Mouse (Mus musculus) ES-E14 (cell line): ENCODE results near the gene Cactin. TPM values are rescaled to one million over a fixed set of nuclear protein-coding genes. Genes with fewer than 3 reads are reported as not detected.

Experiments
- DNase-seq: peaks from one replicate; pipeline ENCODE4 v3.0.0-alpha.2; 2013; ENCODE audit warnings: low read depth, low spot score
- H3K27ac ChIP-seq: 2 replicates; pipeline ENCODE4 v1.5.1; 2012; ENCODE audit warnings: low read depth, mild to moderate bottlenecking, low read length, moderate library complexity, mixed read lengths; ENCODE audit not compliant: poor library complexity, insufficient read depth, severe bottlenecking
- H3K36me3 ChIP-seq: 2 replicates; pipeline ENCODE4 v1.6.1; 2012; ENCODE audit warnings: mild to moderate bottlenecking, low read length, moderate library complexity, mixed read lengths; ENCODE audit not compliant: control insufficient read depth, poor library complexity, insufficient read depth, severe bottlenecking
- H3K4me1 ChIP-seq, 2 experiments: fragments of 150-350 bp in 1 of 2; sonication (generic) in 1 of 2; 2 replicates each; pipeline ENCODE4 v1.6.1; 2012; ENCODE audit warnings: low read length in 2 of 2, mild to moderate bottlenecking in 1 of 2, mixed read lengths in 1 of 2; ENCODE audit not compliant: control insufficient read depth in 2 of 2, insufficient read depth in 2 of 2, poor library complexity in 1 of 2
- H3K4me3 ChIP-seq, 2 experiments: fragments of 150-350 bp in 1 of 2; sonication (generic) in 1 of 2; 2 replicates each; pipeline ENCODE4 v1.5.1; 2012; ENCODE audit warnings: low read length in 2 of 2, low read depth in 1 of 2, mild to moderate bottlenecking in 1 of 2, mixed read lengths in 1 of 2; ENCODE audit not compliant: insufficient read depth in 1 of 2, poor library complexity in 1 of 2, severe bottlenecking in 1 of 2
- H3K9ac ChIP-seq: 2 replicates; pipeline ENCODE4 v1.6.1; 2012; ENCODE audit warnings: low read depth, mild to moderate bottlenecking, low read length, mixed read lengths; ENCODE audit not compliant: poor library complexity, insufficient read depth, severe bottlenecking
- H3K9me3 ChIP-seq: fragments of 150-350 bp; sonication (generic); 2 replicates; pipeline ENCODE4 v1.6.1; 2012; ENCODE audit warnings: low read depth, mild to moderate bottlenecking, low read length; ENCODE audit not compliant: control insufficient read depth, insufficient read depth
- CHD2 ChIP-seq: IDR thresholded peaks from 2 replicates; pipeline ENCODE4 v1.6.1; 2014; ENCODE audit warnings: mild to moderate bottlenecking, low read depth, low read length, inconsistent platforms
- HCFC1 ChIP-seq: IDR thresholded peaks from 2 replicates; pipeline ENCODE4 v1.6.1; 2012; ENCODE audit warnings: low read length, inconsistent platforms, borderline replicate concordance; ENCODE audit not compliant: insufficient read depth
- MAFK ChIP-seq: IDR thresholded peaks from 2 replicates; pipeline ENCODE4 v1.6.1; 2014; ENCODE audit warnings: mild to moderate bottlenecking, low read depth, low read length, inconsistent platforms; ENCODE audit not compliant: insufficient read depth
- ZC3H11A ChIP-seq: IDR thresholded peaks from 2 replicates; pipeline ENCODE4 v1.6.1; 2012; ENCODE audit warnings: low read depth, mild to moderate bottlenecking, inconsistent platforms, low read length, borderline replicate concordance
- ZNF384 ChIP-seq: IDR thresholded peaks from 2 replicates; pipeline ENCODE4 v1.6.1; 2012; ENCODE audit warnings: low read depth, low read length, inconsistent platforms
- in situ Hi-C, 2 experiments: fragments of 600-800 bp; cut with MboI; formaldehyde crosslinking; loops; one replicate each; pipeline ENCODE4 v1.15.1; 2025; ENCODE audit warnings: low sequenced_read_pairs in 2 of 2, inconsistent platforms in 1 of 2; ENCODE audit not compliant: unreplicated experiment in 2 of 2
- total RNA-seq: library from RNA; depleted of rRNA; stranded (reverse); fragments of 300-350 nt; gene quantifications from 2 replicates; pipeline ENCODE4 v1.2.3, GENCODE M21; 2012

The Cactin gene
- total RNA-seq, 1 experiment = 54.9 TPM

DNA sequence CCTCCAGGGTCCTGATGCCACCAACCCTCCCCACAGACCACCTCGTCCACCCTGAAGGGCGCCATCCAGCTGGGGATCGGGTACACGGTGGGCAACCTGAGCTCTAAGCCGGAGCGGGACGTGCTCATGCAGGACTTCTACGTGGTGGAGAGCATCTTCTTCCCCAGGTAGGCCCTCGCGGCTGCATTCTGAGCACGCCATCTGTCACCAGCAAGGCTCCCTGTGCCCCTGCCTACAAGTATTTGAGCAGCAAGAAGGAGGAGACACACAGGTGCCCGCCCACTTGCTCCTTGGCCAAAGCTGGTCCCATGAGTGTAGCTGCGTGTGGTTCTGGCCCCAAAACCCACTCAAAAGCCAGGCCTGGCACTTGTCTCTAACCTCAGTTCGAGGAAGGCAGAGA lies 15.2 kb upstream of the Cactin start:
- Histone ChIP-seq H3K9me3 (no peaks in the 10 kb centered on the region), H3K4me1 (peaks cover 0 to 19% of the 10 kb centered on the region in 2 experiments; a peak in 1 of 4 replicates), H3K27ac (no peak overlapping the region), H3K4me3 (no peak overlapping the region), H3K36me3 (peaks cover 39% of the 10 kb centered on the region), H3K9ac (no peak overlapping the region)
- DNase-seq = no peak
- in situ Hi-C loops = no loop called here
- TF ChIP-seq CHD2 (no peak), MAFK (no peak), HCFC1 (no peak)

DNA sequence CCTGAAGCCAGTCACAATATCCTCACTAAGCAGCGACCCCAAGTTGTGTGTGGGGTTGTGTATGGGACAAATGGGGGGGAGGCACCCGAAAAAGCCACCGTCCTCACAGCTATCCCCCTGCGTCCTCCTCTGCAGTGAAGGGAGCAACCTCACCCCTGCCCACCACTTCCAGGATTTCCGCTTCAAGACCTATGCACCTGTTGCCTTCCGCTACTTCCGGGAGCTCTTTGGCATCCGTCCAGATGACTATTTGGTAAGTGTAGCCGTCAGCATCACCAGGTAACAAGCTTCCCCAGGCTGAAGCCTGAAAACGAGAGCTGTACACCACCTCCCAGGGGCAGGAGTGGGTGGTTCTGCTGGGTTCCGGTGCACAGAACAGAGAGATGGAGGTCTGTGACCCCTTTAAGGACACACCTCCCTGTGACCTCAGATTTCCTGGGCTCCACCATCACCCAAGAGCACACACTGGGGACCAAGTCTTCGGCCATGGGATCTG lies 14.7 kb upstream of the Cactin start:
- TF ChIP-seq HCFC1 (no peak), CHD2 (no peak), ZC3H11A (no peak), MAFK (no peak), ZNF384 (no peak)
- no peaks in the 10 kb centered on the region for H3K9me3 ChIP-seq
- H3K9ac ChIP-seq = no peak overlapping the region
- in situ Hi-C loops = no loop called here
- peaks cover 42% of the 10 kb centered on the region for H3K36me3 ChIP-seq
- H3K4me3 ChIP-seq = no peak overlapping the region
- DNase-seq = no peak
- no peak overlapping the region for H3K27ac ChIP-seq
- peaks cover 0 to 18% of the 10 kb centered on the region in 2 experiments; a peak in 1 of 4 replicates for H3K4me1 ChIP-seq

DNA sequence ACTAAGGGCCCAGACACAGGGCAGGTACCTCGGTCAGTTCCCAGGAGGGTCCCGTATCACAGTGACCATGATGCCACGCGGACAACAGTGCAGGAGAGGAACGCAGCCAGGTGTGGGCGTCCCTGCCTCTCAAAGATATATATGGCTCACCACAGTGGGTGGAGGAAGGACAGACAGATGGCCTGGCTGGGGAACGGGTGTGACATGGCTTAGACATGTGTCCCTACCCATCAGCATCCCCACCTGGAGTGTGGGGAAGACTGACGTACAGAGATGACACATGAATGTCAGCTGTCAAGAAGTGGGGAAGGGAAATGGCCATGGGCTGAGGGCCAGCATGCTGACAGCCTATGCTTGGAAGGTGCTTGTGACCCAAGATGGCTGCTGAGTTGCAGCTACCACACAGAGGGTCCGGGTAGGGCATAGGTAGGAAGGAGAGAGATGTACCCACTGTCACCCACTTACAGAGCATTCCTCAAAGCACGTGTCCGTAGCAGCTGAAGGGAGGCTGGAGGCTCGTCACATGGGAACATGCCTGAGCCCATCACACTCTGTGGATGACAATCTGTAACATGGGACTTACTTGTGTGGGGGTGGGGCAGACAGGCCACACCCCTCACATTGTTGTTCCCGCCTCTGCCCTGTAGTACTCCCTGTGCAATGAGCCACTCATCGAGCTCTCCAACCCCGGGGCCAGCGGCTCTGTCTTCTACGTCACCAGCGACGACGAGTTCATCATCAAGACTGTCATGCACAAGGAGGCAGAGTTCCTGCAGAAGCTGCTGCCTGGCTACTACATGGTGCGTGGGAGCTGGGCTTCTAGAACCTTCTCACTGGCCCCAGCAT lies 13.8 kb upstream of the Cactin start:
- Histone ChIP-seq H3K4me3 (no peak overlapping the region), H3K9me3 (no peaks in the 10 kb centered on the region), H3K27ac (no peak overlapping the region), H3K9ac (no peak overlapping the region), H3K36me3 (peaks cover 44% of the 10 kb centered on the region), H3K4me1 (peaks cover 0 to 15% of the 10 kb centered on the region in 2 experiments; a peak in 1 of 4 replicates)
- in situ Hi-C loops = no loop called here
- DNase-seq = no peak
- TF ChIP-seq HCFC1 = no peak
- TF ChIP-seq ZC3H11A = no peak
- no peak for TF ChIP-seq ZNF384
- TF ChIP-seq MAFK = no peak
- no peak for TF ChIP-seq CHD2

DNA sequence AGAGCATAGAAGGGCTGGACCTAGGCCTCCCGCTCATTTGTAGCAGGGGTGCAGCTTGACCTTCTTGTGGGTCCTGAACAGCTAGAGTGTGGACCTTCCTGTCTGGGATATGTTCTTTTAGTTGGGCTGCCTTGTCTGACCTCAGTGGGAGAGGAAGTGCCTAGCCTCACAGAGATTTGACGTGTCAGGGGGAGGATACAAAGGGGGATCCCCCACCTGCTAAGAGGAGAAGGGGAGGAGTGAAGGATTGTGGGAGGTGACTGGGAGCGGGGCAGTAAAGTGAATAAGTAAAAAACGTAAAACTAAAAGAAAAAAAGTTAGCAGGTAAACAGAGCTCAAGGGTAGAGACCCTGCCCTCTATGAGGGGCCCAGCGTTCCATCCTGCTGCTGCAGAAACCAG lies 11.3 kb upstream of the Cactin start:
- DNase-seq = no peak
- Histone ChIP-seq H3K4me3 (no peak overlapping the region), H3K27ac (no peak overlapping the region), H3K9me3 (no peaks in the 10 kb centered on the region), H3K9ac (no peak overlapping the region), H3K4me1 (peaks cover 0 to 5% of the 10 kb centered on the region in 2 experiments; a peak in 1 of 4 replicates), H3K36me3 (peaks cover 61% of the 10 kb centered on the region)
- TF ChIP-seq HCFC1 (no peak), ZNF384 (no peak), ZC3H11A (no peak), MAFK (no peak), CHD2 (no peak)
- in situ Hi-C loops = no loop called here
